Comparison of ENCODE assay signal across 8 mouse cellular contexts in genomic region chr2:34671385-34672026, GRCm38 (mm10).
DNase-seq lines count a peak whose midpoint lies in the region; ATAC-seq lines count a peak whose summit lies in the region.

No protein-coding gene starts in this region.

- 0 out of 2 replicates have a peak overlapping the region, but pooled peaks have one; percentile 39 for H3K27ac ChIP-seq in forebrain, embryonic 14.5 days (ENCODE audit: low read depth, low read length)

- H3K4me2 ChIP-seq in forebrain, embryonic 14.5 days (ENCODE audit: low read length): peak overlapping the region; percentile 66

- H3K4me1 ChIP-seq in forebrain, embryonic 14.5 days (ENCODE audit: control insufficient read depth, insufficient read depth, low read length): peaks cover 6% of the 10 kb centered on the region; the same call in 1 of the 2 replicates

- WGBS in forebrain, embryonic 14.5 days: 28% methylated on average over 31 of the region's 31 CpGs

- peak; percentile 66 for ATAC-seq in forebrain, embryonic 14.5 days
- ATAC-seq in hematopoietic stem cell, adult 5-6 weeks (replicated peaks in 1 of 2; ENCODE audit: insufficient read depth in 1 of 2, low FRiP score in 2 of 2, low TSS enrichment in 1 of 2, low read depth in 1 of 2, poor library complexity in 2 of 2, severe bottlenecking in 2 of 2): peak; percentile 61 to 62

- H3K9ac ChIP-seq in forebrain, embryonic 14.5 days (ENCODE audit: low read length): peak overlapping the region; percentile 64

- H3K4me3 ChIP-seq in forebrain, embryonic 14.5 days (ENCODE audit: low read depth, low read length): peak overlapping the region; percentile 36

- peaks cover 16% of the 10 kb centered on the region for H3K36me3 ChIP-seq in forebrain, embryonic 14.5 days (ENCODE audit: control insufficient read depth, insufficient read depth, low read length)

- no peaks in the 10 kb centered on the region for H3K27me3 ChIP-seq in forebrain, embryonic 14.5 days (replicated peaks; ENCODE audit: control insufficient read depth, insufficient read depth, low read length)

- no peaks in the 10 kb centered on the region for H3K9me3 ChIP-seq in forebrain, embryonic 14.5 days (replicated peaks; ENCODE audit: control insufficient read depth, low read length)

- peak; percentile 76 for DNase-seq in R1 (ENCODE audit: low read depth, low spot score)
- peak; percentile 51 to 60 for DNase-seq in cerebellum, adult 18-20 months
- peak; percentile 74 for DNase-seq in forebrain, embryonic 14.5 days (ENCODE audit: low spot score)
- DNase-seq in layer of hippocampus, postnatal 14 days (ENCODE audit: low spot score in 2 of 2): peak; percentile 19 to 43
- DNase-seq in lung, postnatal 10 days: peak; percentile 70
- peak; percentile 32 for DNase-seq in retina, adult 2 months (ENCODE audit: low read depth, low spot score)
- DNase-seq in urinary bladder, postnatal 36 days (ENCODE audit: low spot score in 2 of 2): peak; percentile 14 to 53

Comparison
In these comparisons a context has a peak if more than half of its experiments do, and no peak if none do; other contexts are left out.
1. Peak in every context shown above with its lines: DNase-seq, ATAC-seq, H3K4me3 ChIP-seq and H3K27ac ChIP-seq.